Mouse (Mus musculus) spleen, postnatal 36 days (tissue): ENCODE results near the gene Zfp366.

Experiments
- DNase-seq, 2 experiments: peaks; one replicate each; pipeline ENCODE4 v3.0.0; 2022; ENCODE audit warnings: low spot score in 2 of 2, mixed read lengths in 1 of 2

Zfp366 gene

GRCm38 (mm10) chr13:99250806-99251205 is 66.2 kb downstream of the Zfp366 start:
- DNase-seq: no peak

- no peak for DNase-seq
These were observed 69.6 kb downstream of the Zfp366 start for GRCm38 (mm10) chr13:99254215-99254614.

GRCm38 (mm10) chr13:99254781-99255180 is 70.2 kb downstream of the Zfp366 start:
- DNase-seq: no peak

- DNase-seq: no peak
These were observed 72.3 kb downstream of the Zfp366 start for GRCm38 (mm10) chr13:99256916-99257315.

DNA sequence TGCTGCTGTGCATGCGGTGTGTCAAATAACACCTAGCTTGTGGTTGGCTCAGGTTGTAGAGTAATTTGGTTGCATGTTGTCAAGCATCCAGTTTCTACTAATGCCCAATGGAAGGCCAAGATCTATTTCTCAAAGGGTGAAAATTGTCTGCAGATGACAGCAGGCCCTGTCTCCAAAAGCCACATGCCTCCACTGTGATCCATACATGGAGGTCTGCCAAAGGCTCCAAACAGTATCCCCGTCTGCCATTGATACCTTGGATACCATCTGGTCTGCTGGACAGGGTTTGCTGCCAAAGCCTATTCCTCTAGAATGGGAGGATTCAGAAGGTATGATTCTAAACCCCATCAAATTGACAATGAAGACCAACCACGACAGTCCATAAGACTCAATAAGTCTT is 74.1 kb downstream of the Zfp366 start:
- DNase-seq: no peak

DNA sequence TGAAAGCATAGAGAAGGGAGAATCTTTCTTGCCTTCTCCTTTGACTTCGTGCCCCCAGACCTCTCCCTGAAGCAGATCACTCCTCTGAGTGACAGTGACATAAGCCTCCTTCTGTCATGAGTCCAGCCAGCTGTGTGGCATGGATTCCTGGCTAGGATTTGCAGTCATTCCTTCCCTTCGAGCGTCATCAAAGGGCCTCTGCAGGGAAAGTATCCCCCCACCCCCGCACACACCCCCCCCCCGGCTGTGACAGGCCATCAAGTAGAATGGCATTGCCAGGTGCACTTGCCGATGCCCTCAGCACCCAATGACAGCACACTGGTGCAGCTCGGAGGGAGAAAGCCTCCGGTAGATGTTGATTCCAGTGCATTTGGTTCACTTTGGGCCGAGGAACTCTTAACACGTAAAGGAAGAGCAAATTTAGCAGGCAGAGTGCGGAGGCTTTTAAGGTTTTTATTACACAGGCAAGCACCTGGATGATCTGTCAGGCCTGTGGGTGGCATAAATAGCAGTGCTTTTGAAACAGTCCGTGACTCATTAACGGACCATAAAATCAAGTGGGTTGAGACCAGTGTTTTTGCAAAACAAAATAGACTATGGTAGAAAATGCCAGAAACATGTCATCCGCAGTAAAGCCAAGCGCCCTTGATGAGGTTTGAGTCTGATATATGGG is 75.0 kb downstream of the Zfp366 start:
- no peak for DNase-seq

- no peak for DNase-seq
These were observed 77.8 kb downstream of the Zfp366 start for GRCm38 (mm10) chr13:99262406-99262805.

DNA sequence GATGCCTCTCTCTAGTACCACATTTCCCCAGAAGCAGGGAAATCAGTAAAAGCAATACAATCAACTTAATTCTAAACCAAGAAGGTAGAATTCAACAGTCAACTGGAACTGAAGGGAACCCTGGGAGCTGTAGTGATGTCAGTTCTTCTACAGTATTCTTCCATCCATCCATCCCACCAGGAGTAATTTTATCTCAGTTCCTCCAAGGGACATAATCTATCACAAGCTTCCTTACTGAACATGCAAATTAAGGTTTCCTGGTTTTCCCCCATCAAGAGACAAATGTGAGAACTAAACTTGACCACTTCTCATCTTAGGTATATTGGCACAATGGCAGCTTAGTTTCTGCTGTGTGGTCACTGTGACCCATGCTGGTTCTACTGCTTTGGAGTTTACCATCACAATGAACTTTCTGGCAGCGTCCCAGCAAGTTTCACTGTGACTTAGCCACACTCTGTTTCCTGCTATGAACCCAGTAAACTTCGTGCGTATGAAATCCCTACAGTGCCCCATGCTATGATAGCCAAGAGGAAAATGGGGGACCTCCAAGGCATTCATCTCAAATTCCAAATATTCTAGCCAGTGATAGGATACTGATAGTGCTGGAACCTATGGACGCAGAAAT is 78.6 kb downstream of the Zfp366 start:
- DNase-seq: no peak

- no peak for DNase-seq
These were observed 79.9 kb downstream of the Zfp366 start for GRCm38 (mm10) chr13:99264483-99264882.

DNA sequence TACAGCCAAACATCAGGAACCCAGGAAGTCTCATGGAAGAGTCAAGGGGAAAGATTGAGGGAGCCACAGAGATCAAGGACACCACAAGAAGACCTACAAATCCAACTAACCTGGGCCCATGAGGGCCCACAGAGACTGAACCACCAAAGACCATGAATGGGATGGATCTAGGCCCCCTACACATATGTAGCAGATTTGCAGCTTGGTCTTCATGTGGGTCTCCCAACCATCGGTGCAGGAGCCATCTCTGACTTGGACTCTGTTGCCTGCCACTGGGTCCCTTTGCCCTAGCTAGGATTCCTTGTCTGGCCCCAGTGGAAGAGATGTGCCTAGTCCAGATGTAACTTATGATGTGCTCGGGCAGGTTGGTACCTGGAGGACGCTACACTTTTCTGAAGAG is 87.4 kb downstream of the Zfp366 start:
- no peak for DNase-seq

DNA sequence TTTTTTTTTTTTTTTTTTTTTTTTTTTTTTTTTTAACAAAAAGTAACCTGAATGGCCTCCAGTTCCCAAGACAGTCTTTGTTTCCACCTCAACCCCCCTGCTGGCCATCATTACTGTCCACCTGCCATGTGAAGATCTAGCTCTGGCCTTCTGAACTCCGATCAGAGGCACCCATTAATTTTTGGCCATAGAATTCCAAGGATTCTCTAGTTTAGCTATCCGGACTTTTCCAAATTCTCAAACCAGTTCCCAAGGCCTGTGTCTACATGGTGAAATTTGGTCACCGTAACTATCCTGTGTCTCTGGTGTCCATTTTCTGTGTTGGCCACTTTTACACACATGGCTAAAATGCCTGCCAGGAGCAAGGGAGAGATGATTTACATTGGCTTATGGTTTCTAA is 92.9 kb downstream of the Zfp366 start:
- no peak for DNase-seq

DNA sequence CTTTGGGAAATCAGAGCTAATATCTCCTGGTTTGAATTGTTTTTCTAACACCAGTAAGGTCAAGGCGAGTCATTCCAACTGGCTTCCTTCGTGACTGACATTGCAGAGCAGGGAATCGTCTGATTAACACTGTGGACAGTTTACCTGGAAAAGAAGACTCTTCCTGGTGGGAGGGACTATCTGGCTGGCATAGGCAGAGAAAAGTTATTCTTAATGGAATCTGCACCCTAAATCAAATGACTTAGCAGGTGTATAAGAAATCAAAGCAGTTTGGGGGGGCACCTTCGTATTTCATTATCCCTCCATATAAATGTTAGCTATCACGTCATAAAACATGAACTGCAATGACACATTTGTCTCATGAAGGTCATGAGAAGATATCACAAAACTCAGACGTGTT is 93.9 kb downstream of the Zfp366 start:
- no peak for DNase-seq

DNA sequence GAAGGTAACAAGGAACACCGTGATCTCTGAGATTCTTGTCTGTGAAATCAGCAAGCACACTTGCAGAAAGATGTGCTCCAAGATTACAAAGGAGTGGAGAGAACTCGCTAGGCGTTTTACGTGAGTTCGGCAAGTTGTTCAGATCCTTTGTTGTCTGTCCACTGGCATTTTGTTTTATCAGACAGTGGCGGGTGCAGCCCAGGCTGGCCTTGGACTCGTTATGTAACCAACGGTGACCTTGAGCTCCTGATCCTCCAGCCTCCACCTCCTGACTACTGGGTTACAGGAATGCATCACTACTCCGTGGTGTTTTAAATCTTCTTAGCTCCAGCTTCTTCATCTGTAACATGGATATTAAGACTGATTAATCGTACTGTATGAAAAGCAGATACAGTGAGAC is 94.7 kb downstream of the Zfp366 start:
- DNase-seq: no peak

DNA sequence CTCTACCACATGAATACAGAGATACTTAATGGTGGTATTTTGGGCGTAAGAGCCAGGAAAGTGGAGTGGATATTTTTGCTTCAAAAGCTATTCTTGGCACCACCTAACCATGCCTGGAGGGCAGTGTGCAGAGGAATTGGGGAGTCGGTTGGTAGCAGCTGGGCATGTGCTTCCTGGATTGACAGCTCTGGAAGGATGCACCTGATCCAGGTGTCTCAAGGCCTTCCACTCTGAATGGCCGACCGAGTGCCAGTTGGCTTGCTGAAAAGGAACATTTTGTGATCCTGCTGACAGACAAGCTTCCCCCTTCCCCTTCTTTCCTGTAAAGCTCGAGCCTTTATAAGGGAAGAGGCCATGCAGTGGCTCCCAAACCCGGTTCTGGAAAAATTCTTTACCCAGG is 98.3 kb downstream of the Zfp366 start:
- DNase-seq: no peak

DNA sequence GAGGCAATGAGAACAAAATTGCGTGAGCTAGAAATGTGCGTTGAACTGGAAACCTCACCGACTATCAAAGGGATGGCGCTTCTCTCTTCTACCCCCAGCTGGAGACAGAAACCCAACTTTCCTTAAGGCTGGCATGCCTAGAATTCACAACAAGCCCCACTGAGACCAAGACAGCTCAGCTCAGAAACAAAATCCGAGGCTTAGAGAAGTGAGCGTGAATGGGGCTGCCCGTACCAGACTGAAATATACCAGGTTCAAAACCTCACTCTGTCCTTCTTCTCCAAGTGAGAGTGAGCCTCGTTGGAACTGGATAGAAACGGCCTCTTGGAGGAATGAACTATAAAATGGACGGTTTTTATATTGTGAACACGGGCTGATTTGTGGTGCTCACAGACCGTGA is 99.3 kb downstream of the Zfp366 start:
- DNase-seq: no peak

DNA sequence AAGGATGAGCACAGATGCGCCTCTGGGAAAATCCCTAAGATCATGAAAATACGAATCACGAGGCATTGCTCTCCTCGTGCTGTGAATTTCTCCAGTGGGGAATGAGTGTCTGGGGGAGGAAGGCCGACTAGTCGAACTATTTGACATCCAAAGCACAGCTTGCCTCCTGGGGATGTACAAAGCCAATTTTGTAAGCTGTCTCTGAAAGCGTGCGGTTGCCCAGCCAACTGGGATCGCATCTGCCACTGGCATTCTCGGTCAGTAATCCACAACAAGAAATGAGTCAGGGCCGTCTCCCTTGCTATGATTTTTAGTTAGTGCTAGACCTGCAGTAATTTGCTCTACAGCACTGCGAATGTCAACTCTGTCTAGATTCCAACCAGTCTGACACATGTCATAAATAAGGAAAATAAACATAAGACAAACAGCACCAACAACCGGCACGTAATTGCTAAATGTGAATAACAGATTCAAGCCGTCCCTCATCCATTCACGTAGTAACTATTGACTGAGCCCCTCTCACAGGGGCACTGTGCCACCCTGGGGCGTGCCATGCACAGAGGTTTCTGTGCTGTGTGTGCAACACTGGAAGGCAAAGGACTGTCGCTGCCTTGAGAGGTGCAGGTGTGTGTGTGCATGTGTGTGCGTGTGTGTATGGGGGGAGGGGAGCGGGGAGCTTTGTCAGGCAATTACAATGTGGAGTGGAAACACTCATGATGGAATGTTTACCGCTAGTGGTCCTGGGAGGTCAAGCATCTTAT is 100.0 kb downstream of the Zfp366 start:
- no peak for DNase-seq

GRCm38 (mm10) chr13:99285241-99285640 is 100.6 kb downstream of the Zfp366 start:
- DNase-seq: no peak

- no peak for DNase-seq
These were observed 102.6 kb downstream of the Zfp366 start for GRCm38 (mm10) chr13:99287207-99287606.

GRCm38 (mm10) chr13:99287786-99288185 is 103.2 kb downstream of the Zfp366 start:
- DNase-seq: peak; percentile 11 to 12

DNA sequence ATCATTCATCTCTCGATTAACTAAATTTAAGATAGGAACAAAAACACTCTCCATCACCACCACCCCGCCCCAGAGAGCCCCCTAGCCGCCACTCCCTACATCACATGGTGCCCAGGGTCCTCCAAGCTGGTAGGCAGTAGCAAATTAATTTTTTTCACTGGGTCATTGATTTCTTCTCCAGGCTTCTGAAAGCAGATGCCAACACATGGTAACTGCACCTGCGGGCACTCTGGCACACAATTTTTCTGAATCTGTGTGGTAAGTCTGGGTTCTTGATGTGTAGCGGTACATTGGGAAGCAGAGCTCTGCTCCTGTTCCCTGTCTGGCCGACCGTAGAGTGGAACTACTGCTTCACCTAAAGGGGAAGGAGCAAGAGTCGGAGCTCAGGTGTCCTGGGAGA is 106.1 kb downstream of the Zfp366 start:
- no peak for DNase-seq

DNA sequence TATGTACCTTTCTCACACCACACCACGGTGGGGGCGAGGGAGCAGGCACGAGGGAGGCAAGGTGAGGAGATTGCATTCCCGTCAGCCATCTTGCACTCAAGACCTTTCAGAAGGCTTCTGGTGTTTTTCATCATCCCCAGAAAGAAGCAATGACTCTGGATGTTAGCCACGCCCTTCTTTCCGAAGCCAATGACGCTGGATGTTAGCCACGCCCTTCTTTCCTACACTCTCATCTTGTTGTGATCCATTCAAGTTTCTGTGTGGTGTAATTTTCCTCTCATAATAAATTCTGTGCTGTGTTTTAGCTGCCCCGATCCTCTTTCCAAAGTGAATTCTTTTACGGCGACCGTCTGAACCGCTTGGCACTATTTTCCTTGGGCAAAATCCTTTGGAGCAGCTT is 109.6 kb downstream of the Zfp366 start:
- DNase-seq: no peak

GRCm38 (mm10) chr13:99299921-99300320 is 115.3 kb downstream of the Zfp366 start:
- DNase-seq: no peak
